Mouse (Mus musculus) 3T3-L1 (cell line): ENCODE measurements around the gene Ttc30a2.
"Not testable (repeated sequence)": the region's sequence is repeated elsewhere in the genome, so short reads cannot be mapped to it uniquely, and the experiment has no call there.

Source experiments
- DNase-seq: peaks from one replicate; pipeline ENCODE4 v3.0.0-alpha.2; 2015; ENCODE audit warnings: low read depth, low spot score

Gene Ttc30a2

GRCm38 (mm10) chr2:75981440-75982081 lies 3.6 kb upstream of the Ttc30a2 start, which contains the start of gene Ttc30a1:
Gene Ttc30a1 (minus strand): TSS chr2:75981967.
- peak; percentile 84 for DNase-seq

DNA sequence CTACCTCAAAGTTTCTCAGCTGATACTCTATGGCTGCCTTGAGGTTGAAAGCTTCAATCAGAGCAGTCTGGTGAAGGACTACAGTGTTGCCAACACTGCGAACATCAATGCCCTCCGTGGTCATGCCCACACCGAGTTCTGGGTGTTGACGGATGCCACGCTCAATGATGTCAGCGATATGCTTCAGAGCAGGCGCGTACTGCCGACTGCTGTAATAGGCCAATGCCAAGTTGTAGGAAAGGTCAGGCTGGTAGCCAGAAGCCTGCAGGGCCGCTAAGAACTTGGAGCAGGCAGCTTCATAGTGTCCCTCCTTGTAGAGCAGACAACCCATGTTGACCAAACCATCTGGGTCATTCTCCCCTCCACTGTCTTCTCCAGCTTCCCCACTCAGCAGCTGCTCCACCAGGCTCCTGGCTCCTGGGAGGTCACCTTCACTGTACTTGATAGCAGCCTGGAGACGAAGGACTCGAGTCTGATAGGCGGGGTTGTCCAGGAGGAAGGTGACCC lies 3.0 kb upstream of the Ttc30a2 start:
- not testable (repeated sequence) for DNase-seq

GRCm38 (mm10) chr2:75976070-75976469 lies 1.9 kb downstream of the Ttc30a2 start:
- not testable (repeated sequence) for DNase-seq

- DNase-seq, result no peak
Measured at GRCm38 (mm10) chr2:75974131-75974530, 3.8 kb downstream of the Ttc30a2 start.

DNA sequence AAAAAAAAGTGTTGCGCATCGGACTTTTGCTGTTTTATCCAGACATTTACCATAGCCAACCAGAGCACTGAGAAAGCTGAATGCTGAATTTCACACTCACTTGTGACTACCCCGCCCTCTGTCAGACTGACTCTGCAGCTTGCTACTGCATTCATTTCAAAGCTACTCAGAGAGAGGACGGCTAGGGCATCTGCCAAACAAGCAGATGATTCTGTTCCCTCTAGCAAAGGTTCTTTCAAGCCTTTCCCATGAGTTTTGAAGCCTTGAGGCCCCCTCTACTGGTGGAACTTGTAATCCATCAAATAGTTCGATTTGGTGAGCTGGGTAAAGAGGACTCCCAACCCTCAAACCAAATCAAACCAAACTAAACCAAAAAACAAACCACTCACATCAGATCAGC lies 13.0 kb downstream of the Ttc30a2 start:
- peak; percentile 90 for DNase-seq

GRCm38 (mm10) chr2:75964512-75964911 lies 13.5 kb downstream of the Ttc30a2 start:
- peak; percentile 72 for DNase-seq

DNA sequence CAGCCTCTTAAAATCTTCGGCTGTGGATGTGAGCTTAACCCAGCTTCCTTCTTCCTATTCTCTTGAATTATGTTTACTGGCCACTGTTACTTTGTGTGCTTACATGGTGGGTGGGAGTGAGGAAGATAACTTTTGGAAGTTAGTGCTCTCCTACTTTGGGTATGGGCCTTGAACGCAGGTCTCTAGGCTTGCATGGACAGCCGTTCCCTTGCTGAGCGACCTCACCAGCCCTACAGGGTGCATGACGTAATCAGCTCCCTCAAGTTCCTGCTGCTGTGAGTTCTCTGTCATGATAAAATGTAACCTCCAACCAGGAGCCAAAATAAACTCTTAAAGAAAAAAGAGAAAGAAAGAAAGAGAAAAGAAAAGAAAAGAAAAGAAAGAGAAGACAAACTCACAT lies 13.9 kb downstream of the Ttc30a2 start:
- DNase-seq, result peak; percentile 29

- DNase-seq, result no peak
Measured at GRCm38 (mm10) chr2:75963211-75963840, 14.6 kb downstream of the Ttc30a2 start.

DNA sequence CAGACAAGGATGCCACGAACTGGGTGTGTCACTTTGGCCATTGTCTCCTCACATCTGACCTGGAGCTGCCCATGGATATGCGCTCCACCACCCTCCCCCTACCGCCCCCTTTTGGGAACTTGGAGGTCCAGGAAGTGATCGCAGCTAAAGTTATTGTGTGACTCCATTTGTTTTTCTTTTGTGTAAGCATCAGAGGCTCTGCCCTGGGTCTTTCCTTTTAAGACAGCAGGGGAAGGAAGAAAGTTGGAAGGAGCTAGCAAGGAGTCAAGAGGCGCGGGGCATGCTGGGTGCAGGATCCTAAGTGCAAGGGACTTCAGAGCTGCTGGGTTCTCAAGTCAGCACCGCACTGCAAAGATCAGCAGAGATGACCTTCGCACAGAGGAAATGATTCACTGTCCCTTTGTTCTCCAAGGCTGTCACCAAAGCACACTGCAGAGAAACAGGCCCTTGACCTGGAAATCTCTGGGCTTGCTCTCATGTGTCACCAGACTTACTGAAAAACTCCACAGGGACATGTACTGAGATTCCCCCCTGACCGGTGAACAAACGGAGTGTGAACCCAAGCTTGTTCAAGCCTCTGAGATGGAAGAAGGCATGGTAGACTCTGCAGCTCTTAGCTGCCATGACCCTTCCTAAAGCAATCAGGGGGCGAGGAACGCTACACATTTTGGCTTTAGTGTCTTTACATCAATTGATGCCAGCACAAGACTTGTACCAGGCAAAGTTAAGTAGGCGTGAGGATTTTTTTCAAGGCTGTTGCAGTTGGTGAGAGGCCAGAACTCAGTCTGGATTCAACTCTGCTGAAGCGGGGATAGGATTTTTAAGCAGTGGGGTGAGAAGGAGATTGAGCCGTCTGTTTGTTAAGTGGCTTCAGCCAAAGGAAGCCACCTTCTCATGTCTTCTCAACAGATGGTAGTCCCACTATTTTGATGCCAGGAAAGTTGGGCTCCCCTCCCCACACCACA lies 17.3 kb downstream of the Ttc30a2 start:
- no peak for DNase-seq

DNA sequence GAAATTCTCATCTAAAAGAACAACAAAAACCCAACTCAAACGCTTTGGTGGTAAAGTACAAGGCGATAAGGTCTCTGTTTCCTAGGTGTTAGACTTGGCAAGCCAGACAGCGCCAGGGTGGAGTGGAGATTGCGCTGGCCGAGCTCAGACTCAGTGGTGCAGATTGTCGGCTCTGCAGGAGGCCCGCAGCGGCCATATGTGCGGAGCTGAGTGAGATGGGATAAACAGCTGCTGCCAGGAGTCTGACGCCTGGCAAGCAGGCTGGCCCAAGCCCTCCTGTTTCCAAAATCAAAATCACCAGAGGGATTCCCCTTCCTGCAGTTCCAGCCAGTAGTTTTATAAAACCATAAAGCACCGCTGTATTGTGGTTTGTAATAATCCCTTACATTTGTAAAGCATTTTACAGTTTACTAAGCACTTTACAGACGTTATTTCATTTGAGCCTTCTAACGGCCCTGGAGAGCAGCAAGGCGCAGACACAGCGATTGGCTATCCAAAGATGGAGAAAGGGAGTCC lies 18.1 kb downstream of the Ttc30a2 start:
- no peak for DNase-seq

DNA sequence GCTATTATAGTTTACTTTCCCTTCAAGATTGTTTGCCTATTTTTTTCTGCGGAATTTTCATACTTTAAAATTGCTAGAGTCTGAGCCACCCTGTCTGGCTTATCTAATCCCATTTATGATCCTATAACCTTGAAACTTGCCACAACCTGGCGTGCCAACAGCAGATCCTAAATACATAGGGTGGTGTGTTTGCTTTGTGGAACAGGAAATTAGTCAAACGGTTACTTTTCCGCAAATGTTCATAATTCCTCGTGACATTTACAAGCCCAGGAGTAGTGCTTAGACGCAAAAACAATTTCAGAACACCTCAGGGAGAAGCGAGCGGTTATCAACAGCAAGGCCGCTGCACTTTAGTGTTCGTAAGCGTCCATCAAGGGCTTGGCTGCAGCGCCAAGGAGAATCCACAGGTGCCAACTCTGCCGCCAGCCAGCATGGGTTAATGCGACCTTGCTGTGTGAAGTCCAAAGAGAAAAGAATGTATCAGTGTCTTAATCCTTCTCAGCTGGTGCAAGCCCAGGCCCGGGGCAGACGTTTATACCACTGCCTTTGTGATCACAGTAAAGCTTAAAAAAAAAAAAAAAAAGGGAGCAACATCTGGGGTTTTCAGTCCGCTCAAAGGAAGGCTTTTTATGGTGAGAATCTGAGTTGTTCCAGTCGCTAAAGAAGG lies 18.7 kb downstream of the Ttc30a2 start:
- DNase-seq, result no peak

GRCm38 (mm10) chr2:75955709-75956108 lies 22.3 kb downstream of the Ttc30a2 start:
- no peak for DNase-seq

DNA sequence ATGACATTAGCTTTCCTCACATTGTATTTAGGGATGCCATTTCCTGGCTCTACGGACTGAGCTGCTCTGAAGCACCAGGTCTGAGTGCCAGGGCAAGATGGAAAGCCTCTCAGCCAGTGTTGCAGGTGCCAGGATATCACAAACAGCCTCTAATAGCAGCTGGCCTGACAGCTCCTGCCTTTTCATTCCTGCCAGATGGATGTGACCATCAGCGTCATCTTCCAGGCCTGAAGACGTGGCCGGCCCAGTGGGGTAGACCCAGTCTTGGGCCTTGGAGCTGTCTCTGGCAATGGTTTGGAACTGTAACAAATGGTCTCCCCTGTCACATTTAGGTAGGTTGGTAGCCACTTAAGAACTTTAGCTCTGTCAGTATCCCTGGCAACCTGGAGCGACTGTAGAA lies 24.6 kb downstream of the Ttc30a2 start:
- no peak for DNase-seq

- DNase-seq, result no peak
Measured at GRCm38 (mm10) chr2:75950685-75951084, 27.3 kb downstream of the Ttc30a2 start.

DNA sequence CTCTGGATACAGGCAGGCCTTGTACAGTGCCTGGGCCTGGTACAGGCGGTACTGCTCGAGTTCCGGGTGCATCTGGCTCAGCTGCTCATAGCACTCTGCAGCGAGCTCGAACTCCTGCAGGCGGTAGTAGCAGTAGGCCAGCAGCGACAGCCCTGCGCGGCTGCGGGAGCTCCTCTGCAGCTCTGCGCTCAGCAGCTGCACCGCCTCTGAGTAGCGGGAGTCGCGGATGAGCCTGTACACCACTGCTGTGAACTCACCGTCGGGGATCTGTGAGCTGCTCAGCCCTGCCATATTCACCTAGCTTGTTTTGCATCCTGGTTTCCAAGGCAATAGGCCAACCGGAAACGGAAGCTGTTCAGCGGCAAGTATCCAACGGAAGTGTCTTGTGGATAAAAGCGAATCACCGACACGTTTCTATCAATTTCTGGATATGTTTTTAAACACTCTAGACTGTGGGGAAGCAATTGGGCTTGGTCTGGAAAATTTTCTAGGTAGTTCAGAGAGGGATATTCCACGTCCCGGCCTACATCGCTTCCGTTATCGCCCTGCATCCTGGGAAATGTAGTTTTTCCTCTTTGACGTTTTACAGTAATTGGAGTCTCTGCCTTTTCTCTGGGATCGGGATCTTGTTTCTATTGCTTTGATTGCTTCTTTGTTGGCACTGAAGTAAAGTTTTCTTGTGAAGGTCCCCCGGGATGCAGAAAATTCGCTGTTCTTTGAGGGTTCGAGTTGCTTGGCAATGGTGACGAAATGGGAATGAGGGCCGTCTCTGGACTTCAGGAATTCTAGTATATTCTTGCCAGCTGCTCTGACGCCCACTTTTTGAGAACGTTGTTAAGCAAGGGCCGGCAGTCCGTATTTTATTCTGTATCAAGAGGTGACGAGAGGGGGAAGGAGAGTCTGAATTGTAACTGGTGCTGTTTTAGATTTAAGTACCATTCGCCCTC lies 39.6 kb downstream of the Ttc30a2 start, which contains the start of gene Ttc30b:
Gene Ttc30b (minus strand): TSS at position 469 of the 947 bp plus-strand sequence.
- DNase-seq, result peak; percentile 90

- DNase-seq, result not testable (repeated sequence)
Measured at GRCm38 (mm10) chr2:75937520-75938116, 40.4 kb downstream of the Ttc30a2 start.

GRCm38 (mm10) chr2:75936685-75937084 lies 41.3 kb downstream of the Ttc30a2 start:
- not testable (repeated sequence) for DNase-seq

DNA sequence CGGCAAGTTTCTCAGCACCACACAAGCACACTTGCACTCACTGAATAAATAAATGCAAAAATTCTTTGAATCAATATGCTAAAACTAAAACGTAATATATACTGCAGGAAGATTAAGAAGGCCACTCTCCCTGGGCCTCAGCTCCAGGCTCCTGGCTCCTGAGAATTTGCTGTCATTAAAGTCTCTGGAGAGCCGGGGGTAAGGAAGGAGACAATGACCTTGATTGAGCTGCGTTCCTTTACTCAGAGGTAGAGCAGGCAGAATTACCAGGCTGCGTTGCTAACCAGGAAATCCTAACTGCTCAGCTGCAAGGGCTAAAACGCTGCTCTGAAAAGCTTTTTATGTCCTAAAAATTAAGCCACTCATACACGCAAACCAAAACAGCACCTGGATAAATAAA lies 44.4 kb downstream of the Ttc30a2 start:
- DNase-seq, result no peak

DNA sequence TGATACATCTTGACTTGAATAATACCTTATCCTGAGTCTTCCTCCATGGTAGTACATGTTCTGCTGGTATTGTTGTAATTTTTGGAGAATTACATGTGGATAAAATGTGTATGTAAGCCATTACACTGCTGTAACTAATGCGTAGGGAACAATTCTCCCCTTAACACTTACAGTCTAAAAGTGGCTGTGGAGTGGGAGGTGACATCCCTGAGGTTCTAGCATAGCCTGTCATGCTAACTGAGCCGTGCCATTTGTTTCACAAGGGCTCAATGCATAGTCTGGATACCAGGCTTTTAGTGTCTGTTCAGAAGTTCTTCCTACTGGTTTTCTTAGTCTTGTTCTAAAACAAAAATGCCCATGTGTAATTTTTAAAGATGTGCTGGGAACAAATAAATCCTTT lies 47.0 kb downstream of the Ttc30a2 start:
- no peak for DNase-seq
